Mouse (Mus musculus): ENCODE results near the gene Rhox2c.
"Not testable (repeated sequence)": the region's sequence is repeated elsewhere in the genome, so short reads cannot be mapped to it uniquely, and the experiment has no call there.

The Rhox2c gene

GRCm38 (mm10) chrX:37453380-37453779 is at the start of gene Rhox2c:
Rhox2c (plus strand) TSS chrX:37453680.
- not testable (repeated sequence) for DNase-seq (ENCODE audit: low read depth)

DNA sequence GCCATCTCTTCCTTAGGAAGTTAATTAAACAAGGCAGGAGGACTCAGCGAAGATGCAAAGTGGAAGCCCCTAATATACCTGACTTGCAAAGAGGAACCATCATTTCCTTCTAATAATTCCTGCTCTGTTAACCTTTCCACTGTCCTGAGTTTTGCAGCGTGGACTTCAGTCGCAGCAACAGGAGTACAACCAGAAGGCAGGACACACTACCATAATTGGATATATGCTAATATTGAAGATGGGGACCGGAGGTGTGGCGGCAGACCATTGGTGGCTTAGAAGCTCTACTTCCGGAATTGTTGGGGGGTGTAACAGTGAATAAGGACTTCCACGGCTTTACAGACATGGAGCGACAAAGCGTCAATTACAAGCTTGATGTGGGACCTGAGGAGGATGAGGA is 41.7 kb upstream of the Rhox2c start, which contains the start of gene Rhox2b:
Gene Rhox2b, plus strand, starts transcription at position 301 of the 400 bp plus-strand sequence.
- DNase-seq (ENCODE audit: low read depth): not testable (repeated sequence)

DNA sequence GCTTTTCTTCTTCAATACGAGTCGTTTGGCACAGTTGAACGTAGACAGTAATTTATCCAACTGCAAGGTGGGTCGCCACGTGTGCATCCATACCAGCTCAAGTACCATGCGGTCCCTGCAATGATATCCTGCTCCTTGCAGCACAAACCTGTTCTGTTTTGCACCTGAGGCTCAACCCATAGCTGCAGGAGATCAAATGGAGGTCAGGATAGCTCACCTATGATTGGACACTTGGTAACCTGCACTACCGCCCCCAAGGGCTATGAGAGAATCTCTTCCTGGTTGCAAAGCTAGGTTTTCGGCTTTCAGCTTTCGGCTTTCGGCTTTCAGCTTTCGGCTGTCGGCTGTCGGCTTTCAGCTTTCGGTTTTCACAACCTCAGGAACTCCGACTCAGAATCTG is 21.3 kb upstream of the Rhox2c start, which contains the start of gene Rhox4b:
Gene Rhox4b, plus strand, starts transcription at position 301 of the 400 bp plus-strand sequence.
- not testable (repeated sequence) for DNase-seq (ENCODE audit: low read depth)

DNA sequence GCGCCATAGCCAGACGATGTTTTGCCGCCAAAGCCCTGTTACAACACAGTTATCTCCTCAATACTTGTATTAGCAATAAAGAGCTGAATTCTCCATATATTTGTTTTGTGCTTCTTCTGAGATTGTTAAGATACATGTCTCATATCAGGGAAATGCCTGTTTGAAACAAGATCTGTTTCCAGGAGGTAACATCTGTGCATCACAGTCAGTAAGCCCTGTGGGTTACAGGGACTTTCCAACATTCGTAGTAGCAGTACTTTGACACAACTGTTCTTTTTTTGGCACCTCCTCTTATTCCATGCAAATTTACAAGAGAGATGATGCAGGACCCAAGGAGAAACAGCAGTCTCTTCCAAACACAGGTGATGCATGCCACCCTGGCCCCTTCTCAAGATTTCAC is 4.8 kb downstream of the Rhox2c start, which contains the start of gene Rhox3c:
Gene Rhox3c, plus strand, starts transcription at position 301 of the 400 bp plus-strand sequence.
- not testable (repeated sequence) for DNase-seq (ENCODE audit: low read depth)

DNA sequence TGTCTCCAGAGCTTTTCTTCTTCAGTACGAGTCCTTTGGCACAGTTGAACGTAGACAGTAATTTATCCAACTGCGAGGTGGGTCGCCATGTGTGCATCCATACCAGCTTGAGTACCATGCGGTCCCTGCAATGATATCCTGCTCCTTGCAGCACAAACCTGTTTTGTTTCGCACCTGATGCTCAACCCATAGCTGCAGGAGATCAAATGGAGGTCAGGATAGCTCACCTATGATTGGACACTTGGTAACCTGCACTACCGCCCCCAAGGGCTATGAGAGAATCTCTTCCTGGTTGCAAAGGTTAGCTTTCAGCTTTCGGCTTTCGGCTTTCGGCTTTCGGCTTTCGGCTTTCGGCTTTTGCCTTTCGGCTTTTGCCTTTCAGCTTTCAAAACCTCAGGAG is 26.6 kb downstream of the Rhox2c start, which contains the start of gene Rhox4c:
Gene Rhox4c, plus strand, starts transcription at position 301 of the 400 bp plus-strand sequence.
- not testable (repeated sequence) for DNase-seq (ENCODE audit: low read depth)

GRCm38 (mm10) chrX:37514059-37514458 is 60.6 kb downstream of the Rhox2c start, which contains the start of gene Rhox4d:
Rhox4d (plus strand) TSS chrX:37514359.
- not testable (repeated sequence) for DNase-seq (ENCODE audit: low read depth)

Measured in naive thymus-derived CD4-positive, alpha-beta T cell, adult 2 months (primary cell).